Mouse (Mus musculus) myocyte (in vitro differentiated cells): ENCODE data around the gene Gm3012. TPM values are rescaled to one million over a fixed set of nuclear protein-coding genes. Genes with fewer than 3 reads are reported as not detected.
"Not testable (repeated sequence)": the region's sequence is repeated elsewhere in the genome, so short reads cannot be mapped to it uniquely, and the experiment has no call there.

Experiments
- H3K27me3 ChIP-seq: one replicate; pipeline ENCODE4 v1.6.1; 2011; ENCODE audit not compliant: control insufficient read depth, insufficient read depth, insufficient read length
- H3K36me3 ChIP-seq: one replicate; pipeline ENCODE4 v1.6.1; 2011; ENCODE audit not compliant: control insufficient read depth, insufficient read depth
- H3K4me2 ChIP-seq: one replicate; pipeline ENCODE4 v1.6.1; 2011; ENCODE audit warnings: low read depth, control low read depth
- H3K4me3 ChIP-seq: one replicate; pipeline ENCODE4 v1.5.1; 2011; ENCODE audit warnings: mild to moderate bottlenecking, control low read depth, moderate library complexity
- H3K79me2 ChIP-seq: one replicate; pipeline ENCODE4 v1.6.1; 2011; ENCODE audit not compliant: control insufficient read depth, insufficient read depth
- H3ac ChIP-seq: one replicate; pipeline ENCODE4 v1.6.1; 2011; ENCODE audit not compliant: control insufficient read depth, insufficient read length
- polyA plus RNA-seq: library from polyadenylated mRNA; unstranded; fragments of >200 nt; fragmentation: generic; extraction: Trizol; gene quantifications from one replicate; pipeline ENCODE4 v1.2.1, GENCODE M21; 2012; ENCODE audit warnings: missing spikeins

Gm3012 gene
- polyA plus RNA-seq, result not detected

DNA sequence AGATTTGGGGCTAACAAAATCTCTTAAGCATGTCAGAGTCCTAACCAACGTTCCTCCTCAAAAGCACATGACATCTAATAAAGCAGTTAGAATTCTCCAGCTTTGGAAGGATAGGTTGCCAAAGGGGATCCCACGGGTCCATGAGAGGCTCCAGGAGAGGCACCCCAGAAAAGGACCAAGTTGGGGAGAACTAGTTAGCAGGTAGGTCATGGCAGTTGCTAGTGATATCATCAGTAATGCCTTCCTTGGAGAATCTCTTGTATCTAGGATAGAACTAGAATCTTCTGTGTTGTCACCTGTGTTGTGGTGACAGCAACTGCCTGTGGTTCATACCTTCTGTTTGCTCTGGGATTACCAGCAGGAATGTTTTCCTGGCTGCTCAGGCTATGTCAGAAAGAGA lies at the start of gene Gm3012:
TSS of gene Gm3012 (plus strand) at position 301 of the 400 bp plus-strand sequence.
- not testable (repeated sequence) for H3ac ChIP-seq, H3K27me3 ChIP-seq, H3K36me3 ChIP-seq, H3K4me2 ChIP-seq, H3K4me3 ChIP-seq, H3K79me2 ChIP-seq

DNA sequence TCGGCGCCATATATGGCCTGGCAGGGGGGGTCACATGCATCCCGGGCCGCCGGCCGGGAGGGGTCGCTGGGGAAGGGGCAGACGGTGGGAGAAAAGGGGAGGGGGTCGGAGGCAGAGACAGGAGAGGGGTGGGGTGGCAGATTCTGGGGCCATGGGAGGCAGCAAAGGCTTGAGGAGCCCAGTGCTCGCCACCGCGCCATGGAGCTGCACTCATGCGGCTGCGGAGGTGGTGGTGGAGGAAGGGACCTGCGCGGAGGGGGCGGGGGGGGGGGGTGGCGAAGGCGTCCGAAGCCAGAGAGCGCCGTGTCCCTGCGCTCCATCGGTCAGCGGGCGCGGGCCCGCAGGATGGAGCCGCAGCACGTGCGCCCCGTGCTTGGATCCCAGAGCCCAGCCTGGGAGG lies 17.4 kb downstream of the Gm3012 start, which contains the start of gene Gm3020:
TSS of gene Gm3020 (plus strand) at position 301 of the 400 bp plus-strand sequence.
- H3K4me3 ChIP-seq, H3K27me3 ChIP-seq, H3ac ChIP-seq, H3K79me2 ChIP-seq, H3K36me3 ChIP-seq, H3K4me2 ChIP-seq: not testable (repeated sequence)

DNA sequence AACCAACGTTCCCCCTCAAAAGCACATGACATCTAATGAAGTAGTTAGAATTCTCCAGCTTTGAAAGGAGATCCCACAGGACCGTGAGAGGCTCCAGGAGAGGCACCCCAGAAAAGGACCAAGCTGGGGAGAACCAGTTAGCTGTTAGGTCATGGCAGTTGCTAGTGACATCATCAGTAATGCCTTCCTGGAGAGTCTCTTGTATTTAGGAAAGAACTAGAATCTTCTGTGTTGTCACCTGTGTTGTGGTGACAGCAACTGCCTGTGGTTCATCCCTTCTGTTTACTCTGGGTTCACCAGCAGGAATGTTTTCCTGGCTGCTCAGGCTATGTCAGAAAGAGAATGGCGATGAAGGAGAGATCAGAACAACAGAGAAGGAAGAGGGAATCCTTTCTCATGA lies 54.2 kb downstream of the Gm3012 start, which contains the start of gene Gm3043:
TSS of gene Gm3043 (plus strand) at position 301 of the 400 bp plus-strand sequence.
- not testable (repeated sequence) for H3ac ChIP-seq, H3K79me2 ChIP-seq, H3K36me3 ChIP-seq

More for the DNA sequence above, 54.2 kb downstream of the Gm3012 start, which contains the start of gene Gm3043:
- not testable (repeated sequence) for H3K27me3 ChIP-seq, H3K4me2 ChIP-seq, H3K4me3 ChIP-seq

Other genes starting within 250 kb of the Gm3012 start
- not detected for gene Gm10413, start 239.4 kb upstream of the Gm3012 start, polyA plus RNA-seq
- gene Gm10409, start 221.9 kb upstream of the Gm3012 start, polyA plus RNA-seq, result not detected
- gene Gm3005, start 206.4 kb upstream of the Gm3012 start, polyA plus RNA-seq, result not detected
- not detected for gene Gm10408, start 185.1 kb upstream of the Gm3012 start, polyA plus RNA-seq
- not detected for gene Gm3020, start 17.5 kb downstream of the Gm3012 start, polyA plus RNA-seq
- gene Gm3043, start 54.3 kb downstream of the Gm3012 start, polyA plus RNA-seq, result not detected
- gene Gm3002, start 175.6 kb downstream of the Gm3012 start, polyA plus RNA-seq, result not detected
- not detected for gene Gm3033, start 211.7 kb downstream of the Gm3012 start, polyA plus RNA-seq
- not detected for gene Gm2916, start 249.7 kb downstream of the Gm3012 start, polyA plus RNA-seq